Mouse (Mus musculus) B cell, adult 2 months (primary cell): ENCODE data around the gene Triobp.

Experiments
- DNase-seq, 2 experiments: peaks; one replicate each; pipeline ENCODE4 v3.0.0; 2022

The Triobp gene

GRCm38 (mm10) chr15:78947657-78948056 is at the start of gene Triobp:
Gene Triobp, plus strand, starts transcription at chr15:78947724.
- DNase-seq = peak; percentile 24 to 28

- peak in 1 of 2 experiments; percentile 48 for DNase-seq
These were observed 49.0 kb upstream of the Triobp start for GRCm38 (mm10) chr15:78898507-78899001.

- DNase-seq = no peak
These were observed 48.1 kb upstream of the Triobp start, which contains the start of gene Gm49510 for GRCm38 (mm10) chr15:78899409-78899739. Gene Gm49510, plus strand, starts transcription at chr15:78899667.

- peak; percentile 70 for DNase-seq
These were observed 47.6 kb upstream of the Triobp start, which contains the start of gene Sh3bp1 for GRCm38 (mm10) chr15:78899740-78900584. Gene Sh3bp1, plus strand, starts transcription at chr15:78899768.

- no peak for DNase-seq
These were observed 46.7 kb upstream of the Triobp start for GRCm38 (mm10) chr15:78900585-78901421.

GRCm38 (mm10) chr15:78901422-78901789 is 46.1 kb upstream of the Triobp start:
- DNase-seq = no peak

GRCm38 (mm10) chr15:78903243-78903642 is 44.3 kb upstream of the Triobp start:
- DNase-seq = peak; percentile 91 to 92

GRCm38 (mm10) chr15:78908399-78908798 is 39.1 kb upstream of the Triobp start:
- DNase-seq = no peak

DNA sequence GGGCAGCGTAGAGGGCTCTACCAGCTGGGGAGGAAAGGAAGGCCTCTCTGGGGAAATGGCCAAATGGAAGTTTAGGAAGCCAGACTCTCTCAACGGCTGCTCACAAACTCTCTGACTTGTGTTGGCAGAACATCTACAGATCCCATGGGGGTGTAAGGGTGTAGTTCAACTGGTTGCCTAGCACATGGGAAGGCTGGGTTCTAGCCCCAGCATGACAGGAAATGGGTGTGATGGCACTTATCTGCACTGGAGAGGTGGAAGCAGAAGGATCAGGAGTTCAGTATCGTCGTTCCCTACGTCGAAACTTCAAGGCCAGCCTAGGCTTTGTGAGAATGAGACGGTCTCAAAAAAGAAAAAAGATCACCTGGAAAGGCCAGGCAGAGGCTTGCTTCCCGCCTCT is 38.5 kb upstream of the Triobp start:
- DNase-seq = no peak

GRCm38 (mm10) chr15:78912040-78912439 is 35.5 kb upstream of the Triobp start:
- peak; percentile 38 to 41 for DNase-seq

DNA sequence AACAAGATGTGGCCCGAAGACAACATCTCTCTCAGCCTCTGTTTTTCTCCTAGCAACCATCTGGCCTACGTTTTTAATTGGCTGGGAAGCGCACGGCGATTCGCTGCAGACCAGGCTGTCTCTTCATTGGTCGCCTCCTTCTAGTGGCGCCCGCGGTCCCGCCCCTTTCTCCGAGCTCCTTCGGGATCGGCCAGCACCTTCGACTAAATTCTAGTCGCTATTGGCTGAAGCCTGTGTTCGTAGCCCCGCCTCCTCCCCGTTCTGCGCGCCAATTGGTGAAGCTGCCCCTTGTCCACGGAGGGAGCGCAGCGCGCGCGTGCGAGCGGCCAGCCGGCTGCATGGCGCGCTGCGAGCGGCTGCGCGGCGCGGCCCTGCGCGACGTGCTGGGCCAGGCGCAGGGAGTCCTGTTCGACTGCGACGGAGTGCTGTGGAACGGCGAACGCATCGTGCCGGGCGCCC is 33.9 kb upstream of the Triobp start, which contains the start of gene Pdxp:
Pdxp (plus strand) TSS at position 288 of the 459 bp plus-strand sequence.
- peak; percentile 94 to 96 for DNase-seq

DNA sequence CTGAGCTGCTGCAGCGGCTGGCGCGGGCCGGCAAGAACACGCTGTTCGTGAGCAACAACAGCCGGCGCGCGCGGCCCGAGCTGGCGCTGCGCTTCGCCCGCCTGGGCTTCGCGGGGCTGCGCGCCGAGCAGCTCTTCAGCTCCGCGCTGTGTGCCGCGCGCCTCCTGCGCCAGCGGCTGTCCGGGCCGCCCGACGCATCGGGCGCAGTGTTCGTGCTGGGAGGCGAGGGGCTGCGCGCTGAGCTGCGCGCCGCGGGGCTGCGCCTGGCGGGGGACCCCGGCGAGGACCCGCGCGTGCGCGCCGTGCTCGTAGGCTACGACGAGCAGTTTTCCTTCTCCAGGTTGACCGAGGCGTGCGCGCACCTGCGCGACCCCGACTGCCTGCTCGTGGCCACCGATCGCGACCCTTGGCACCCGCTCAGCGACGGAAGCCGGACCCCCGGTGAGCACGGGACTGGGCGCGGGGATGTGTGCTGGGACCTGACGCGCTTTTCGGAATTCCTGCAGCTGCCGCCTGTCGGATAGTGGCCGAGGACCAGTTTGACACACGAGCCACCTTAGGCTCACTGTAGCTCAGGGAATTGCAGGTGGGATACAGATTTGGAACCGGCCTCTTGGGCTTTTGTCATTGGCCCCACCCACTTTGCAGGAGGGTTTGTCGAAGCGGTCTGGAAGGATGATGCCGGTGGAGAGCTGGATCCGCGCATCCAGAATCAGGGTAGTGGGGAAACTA is 33.3 kb upstream of the Triobp start:
- DNase-seq = no peak

GRCm38 (mm10) chr15:78914823-78915659 is 32.5 kb upstream of the Triobp start:
- DNase-seq = no peak

- peak; percentile 76 to 78 for DNase-seq
These were observed 31.9 kb upstream of the Triobp start for GRCm38 (mm10) chr15:78915660-78916017.

DNA sequence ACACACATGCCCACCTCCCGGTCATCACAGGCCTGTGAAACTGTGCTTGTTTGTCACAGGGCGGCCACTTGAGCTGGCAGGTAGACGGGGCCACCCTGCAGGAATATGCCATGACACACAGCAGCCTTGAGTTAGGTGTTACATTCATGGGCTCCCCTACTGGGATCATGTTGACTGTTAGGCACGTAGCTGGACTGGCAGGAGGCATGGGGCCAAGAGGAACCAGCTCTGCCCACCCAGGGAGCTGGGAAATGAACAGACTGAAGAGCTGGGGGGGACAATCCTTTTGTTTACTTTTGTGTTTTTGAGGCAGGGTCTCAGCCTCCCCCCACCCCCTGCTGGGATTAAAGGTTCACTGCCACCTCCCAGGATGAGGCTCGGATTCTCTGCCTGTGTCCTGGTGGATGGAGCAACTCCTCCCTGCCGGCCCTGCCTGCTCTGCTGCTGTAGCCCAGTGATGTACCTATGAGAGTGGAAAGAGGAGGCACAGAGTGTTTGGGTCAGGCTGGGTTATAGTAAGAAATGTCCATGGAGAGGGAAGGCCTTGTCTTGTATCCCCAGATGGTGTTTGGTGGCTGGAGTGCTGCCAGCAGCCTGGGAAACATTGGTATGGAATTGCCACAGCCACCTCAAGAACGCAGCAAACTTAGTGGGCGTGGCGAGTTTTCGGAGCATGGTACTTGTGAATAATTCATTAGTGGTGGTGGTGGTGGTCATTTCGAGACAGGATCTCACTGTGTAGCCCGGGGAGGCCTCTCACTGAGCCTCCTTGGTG is 31.3 kb upstream of the Triobp start:
- no peak for DNase-seq

DNA sequence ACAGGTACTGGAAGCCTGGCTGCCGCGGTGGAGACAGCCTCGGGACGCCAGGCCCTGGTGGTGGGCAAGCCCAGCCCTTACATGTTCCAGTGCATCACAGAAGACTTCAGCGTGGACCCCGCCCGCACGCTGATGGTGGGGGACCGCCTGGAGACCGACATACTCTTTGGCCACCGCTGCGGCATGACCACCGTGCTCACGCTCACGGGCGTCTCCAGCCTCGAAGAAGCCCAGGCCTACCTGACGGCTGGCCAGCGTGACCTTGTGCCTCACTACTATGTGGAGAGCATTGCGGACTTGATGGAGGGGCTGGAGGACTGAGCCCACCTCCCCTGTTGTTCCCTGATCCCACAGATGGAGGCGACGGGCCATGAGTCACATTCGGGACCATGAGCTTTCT is 29.4 kb upstream of the Triobp start:
- DNase-seq = no peak

DNA sequence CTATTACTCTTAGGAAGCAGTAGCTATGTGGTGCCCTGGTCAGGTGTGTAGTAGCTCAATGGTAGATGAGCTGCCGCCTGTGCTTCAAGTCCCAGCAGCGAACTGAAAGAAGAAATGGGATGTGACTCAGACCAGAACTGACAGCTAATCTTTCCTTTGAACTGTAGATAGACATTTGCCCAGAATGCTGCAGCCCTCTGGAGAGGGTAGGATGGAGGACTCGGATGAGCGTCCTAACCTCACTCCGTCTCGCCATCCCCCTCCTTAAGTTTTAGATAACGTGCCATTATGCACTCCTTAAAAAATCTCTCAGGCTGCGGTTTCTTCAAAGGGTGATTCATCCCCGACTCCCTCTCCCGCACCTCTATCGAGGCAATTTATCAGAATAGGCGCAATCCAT is 27.6 kb upstream of the Triobp start:
- no peak for DNase-seq

DNA sequence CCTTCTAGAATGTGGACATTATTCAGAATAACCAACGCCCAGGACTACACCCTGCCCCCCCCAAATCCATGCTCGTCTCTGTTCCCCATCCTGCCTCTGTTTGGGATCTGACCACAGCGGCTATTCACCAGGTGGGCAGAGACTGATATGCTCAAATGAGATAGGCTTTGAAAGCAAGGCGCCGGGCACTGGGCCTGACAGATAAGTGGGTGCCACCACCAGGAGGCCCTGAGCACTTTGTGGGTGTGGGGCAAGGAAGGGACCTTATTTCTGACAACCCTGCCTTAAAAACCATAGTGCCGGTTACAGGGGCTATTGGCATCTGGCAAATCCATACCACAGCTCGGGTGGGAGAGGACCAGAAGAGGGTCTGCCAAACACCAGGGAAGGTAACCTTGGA is 24.8 kb upstream of the Triobp start:
- no peak for DNase-seq

GRCm38 (mm10) chr15:78923585-78923984 is 23.9 kb upstream of the Triobp start:
- peak in 1 of 2 experiments; percentile 46 for DNase-seq

- DNase-seq = no peak
These were observed 22.4 kb upstream of the Triobp start for GRCm38 (mm10) chr15:78925129-78925528.
